Comparison of ENCODE assay signal across 26 mouse cellular contexts in genomic region chr8:116243493-116243892, GRCm38 (mm10).
DNase-seq lines count a peak whose midpoint lies in the region; ATAC-seq lines count a peak whose summit lies in the region.
"Had no signal": no experiment of that assay in that cellular context is flagged by ENCODE, and none has a peak within 500 bp of the region (broad histone marks: within the 10 kb centered on the region; RNA-seq: fewer than 3 reads in every experiment).

No protein-coding gene starts in this region.

- H3K9me3 ChIP-seq in hindbrain, embryonic 12.5 days (replicated peaks), result no peaks in the 10 kb centered on the region
- H3K9me3 ChIP-seq in hindbrain, embryonic 10.5 days, result no peaks in the 10 kb centered on the region
- H3K9me3 ChIP-seq in neural tube, embryonic 11.5 days (ENCODE audit: control insufficient read depth, low read length), result no peaks in the 10 kb centered on the region
- H3K9me3 ChIP-seq in neural tube, embryonic 15.5 days (replicated peaks), result no peaks in the 10 kb centered on the region
- H3K9me3 ChIP-seq in limb, embryonic 13.5 days, result no peaks in the 10 kb centered on the region
- H3K9me3 ChIP-seq: embryonic facial prominence, embryonic 12.5 days; forebrain, embryonic 13.5 days; heart, embryonic 10.5 days; kidney, embryonic 15.5 days; liver, embryonic 15.5 days; midbrain, embryonic 12.5 days; stomach, embryonic 15.5 days had no signal

- peaks cover 11% of the 10 kb centered on the region for H3K4me1 ChIP-seq in hindbrain, embryonic 12.5 days
- peaks cover 19% of the 10 kb centered on the region; the same call in 1 of the 2 replicates for H3K4me1 ChIP-seq in hindbrain, embryonic 10.5 days (replicated peaks)
- H3K4me1 ChIP-seq in neural tube, embryonic 11.5 days (ENCODE audit: control insufficient read depth, insufficient read depth, low read length), result no peaks in the 10 kb centered on the region
- peaks cover 19% of the 10 kb centered on the region; the same call in 1 of the 2 replicates for H3K4me1 ChIP-seq in neural tube, embryonic 15.5 days
- H3K4me1 ChIP-seq in limb, embryonic 13.5 days, result peaks cover 33% of the 10 kb centered on the region
- H3K4me1 ChIP-seq: heart, embryonic 10.5 days; liver, embryonic 15.5 days; stomach, embryonic 15.5 days had no signal

- no peaks in the 10 kb centered on the region for H3K36me3 ChIP-seq in hindbrain, embryonic 12.5 days
- H3K36me3 ChIP-seq in hindbrain, embryonic 10.5 days, result no peaks in the 10 kb centered on the region
- no peaks in the 10 kb centered on the region for H3K36me3 ChIP-seq in neural tube, embryonic 11.5 days (ENCODE audit: control insufficient read depth, insufficient read depth, low read length)
- no peaks in the 10 kb centered on the region for H3K36me3 ChIP-seq in neural tube, embryonic 15.5 days
- no peaks in the 10 kb centered on the region for H3K36me3 ChIP-seq in limb, embryonic 13.5 days
- H3K36me3 ChIP-seq: embryonic facial prominence, embryonic 12.5 days; G1E; heart, embryonic 10.5 days; kidney, embryonic 15.5 days; liver, embryonic 15.5 days; midbrain, embryonic 12.5 days; stomach, embryonic 15.5 days had no signal

- H3K9ac ChIP-seq in hindbrain, embryonic 12.5 days, result no peak overlapping the region
- H3K9ac ChIP-seq in neural tube, embryonic 11.5 days (ENCODE audit: low read length), result no peak overlapping the region
- H3K9ac ChIP-seq in neural tube, embryonic 15.5 days (replicated peaks), result no peak overlapping the region
- H3K9ac ChIP-seq in limb, embryonic 13.5 days, result 0 out of 2 replicates have a peak overlapping the region, but pooled peaks have one; percentile 13
- H3K9ac ChIP-seq: embryonic facial prominence, embryonic 12.5 days; forebrain, embryonic 13.5 days; kidney, embryonic 15.5 days; liver, embryonic 15.5 days; midbrain, embryonic 12.5 days; stomach, embryonic 15.5 days had no signal

- ATAC-seq in hindbrain, embryonic 12.5 days (ENCODE audit: low FRiP score), result peak; percentile 78; the same call in 1 of the 2 replicates
- ATAC-seq in neural tube, embryonic 11.5 days (ENCODE audit: insufficient read depth, low FRiP score, low TSS enrichment), result peak; percentile 50; the same call in 1 of the 2 replicates
- no peak for ATAC-seq in neural tube, embryonic 15.5 days (ENCODE audit: low FRiP score)
- ATAC-seq in limb, embryonic 13.5 days (ENCODE audit: low FRiP score, low read depth), result no peak
- ATAC-seq: forebrain, embryonic 13.5 days; intestine, postnatal 0 days; Patski had no signal

- peak overlapping the region; percentile 41; the same call in 1 of the 2 replicates for H3K27ac ChIP-seq in hindbrain, embryonic 12.5 days
- no peak overlapping the region for H3K27ac ChIP-seq in hindbrain, embryonic 10.5 days
- no peak overlapping the region for H3K27ac ChIP-seq in neural tube, embryonic 11.5 days (ENCODE audit: low read depth, low read length)
- H3K27ac ChIP-seq in neural tube, embryonic 15.5 days (replicated peaks), result no peak overlapping the region
- H3K27ac ChIP-seq in limb, embryonic 13.5 days, result no peak overlapping the region; the same call in 1 of the 2 replicates
- H3K27ac ChIP-seq: embryonic facial prominence, embryonic 12.5 days; forebrain, embryonic 13.5 days; gastrocnemius, adult 2 months; heart, embryonic 10.5 days; kidney, embryonic 15.5 days; left cerebral cortex, adult 2 months; liver, embryonic 15.5 days; macrophage; midbrain, embryonic 12.5 days; stomach, embryonic 15.5 days had no signal

- DNase-seq in hindbrain, embryonic 10.5 days (ENCODE audit: low spot score), result no peak
- no peak for DNase-seq in neural tube, embryonic 11.5 days (ENCODE audit: low spot score)
- DNase-seq in thymus, postnatal 14 days, result no peak
- no peak for DNase-seq in heart, postnatal 4 days
- DNase-seq: adrenal gland, postnatal 36 days; B cell, adult 2 months; cerebellum, adult 11-12 months; cerebellum, postnatal 10 days; gastrocnemius, adult 2 months; liver; thymus, postnatal 36 days had no signal

- H3K4me3 ChIP-seq in hindbrain, embryonic 12.5 days, result no peak overlapping the region
- H3K4me3 ChIP-seq in hindbrain, embryonic 10.5 days, result no peak overlapping the region
- no peak overlapping the region for H3K4me3 ChIP-seq in neural tube, embryonic 11.5 days (ENCODE audit: low read depth, low read length)
- no peak overlapping the region for H3K4me3 ChIP-seq in neural tube, embryonic 15.5 days (replicated peaks)
- H3K4me3 ChIP-seq in limb, embryonic 13.5 days, result no peak overlapping the region
- H3K4me3 ChIP-seq: embryonic facial prominence, embryonic 12.5 days; forebrain, embryonic 13.5 days; gastrocnemius, adult 2 months; heart, embryonic 10.5 days; kidney, embryonic 15.5 days; left cerebral cortex, adult 2 months; liver, embryonic 15.5 days; midbrain, embryonic 12.5 days; stomach, embryonic 15.5 days had no signal

- no peak overlapping the region for H3K4me2 ChIP-seq in hindbrain, embryonic 12.5 days (replicated peaks)
- H3K4me2 ChIP-seq in neural tube, embryonic 11.5 days (ENCODE audit: low read depth), result no peak overlapping the region
- H3K4me2 ChIP-seq in neural tube, embryonic 15.5 days, result no peak overlapping the region
- H3K4me2 ChIP-seq in limb, embryonic 13.5 days (replicated peaks), result no peak overlapping the region
- H3K4me2 ChIP-seq: embryonic facial prominence, embryonic 12.5 days; forebrain, embryonic 13.5 days; kidney, embryonic 15.5 days; liver, embryonic 15.5 days; midbrain, embryonic 12.5 days; stomach, embryonic 15.5 days had no signal

- WGBS in hindbrain, embryonic 12.5 days, result 52% methylated on average over 8 of the region's 8 CpGs
- 72% methylated on average over 8 of the region's 8 CpGs for WGBS in hindbrain, embryonic 10.5 days
- WGBS in neural tube, embryonic 11.5 days, result 60% methylated on average over 8 of the region's 8 CpGs
- WGBS in neural tube, embryonic 15.5 days, result 47% methylated on average over 8 of the region's 8 CpGs
- WGBS in limb, embryonic 13.5 days, result 25% methylated on average over 8 of the region's 8 CpGs

- H3K27me3 ChIP-seq in hindbrain, embryonic 12.5 days, result no peaks in the 10 kb centered on the region; the same call in 1 of the 2 replicates
- peaks cover 24% of the 10 kb centered on the region for H3K27me3 ChIP-seq in hindbrain, embryonic 10.5 days (ENCODE audit: insufficient read depth, poor library complexity, severe bottlenecking)
- no peaks in the 10 kb centered on the region for H3K27me3 ChIP-seq in neural tube, embryonic 11.5 days (ENCODE audit: control insufficient read depth, insufficient read depth, low read length)
- H3K27me3 ChIP-seq in neural tube, embryonic 15.5 days (replicated peaks), result 0 out of 2 replicates have a peak, but pooled peaks cover 3% of the 10 kb centered on the region
- H3K27me3 ChIP-seq in limb, embryonic 13.5 days, result peaks cover 13% of the 10 kb centered on the region; the same call in 1 of the 2 replicates
- H3K27me3 ChIP-seq: embryonic facial prominence, embryonic 12.5 days; liver, embryonic 15.5 days; stomach, embryonic 15.5 days had no signal

Comparison
In these comparisons a context has a peak if more than half of its experiments do, and no peak if none do; other contexts are left out.
1. ATAC-seq: peak in hindbrain, embryonic 12.5 days (single experiment) and neural tube, embryonic 11.5 days (single experiment); none in neural tube, embryonic 15.5 days (single experiment) and limb, embryonic 13.5 days (single experiment).